Mouse (Mus musculus): ENCODE measurements at regions not wholly inside any gene's neighbourhood (a gene's known extent, or its start where the extent isn't known, plus 50 kb on each side); places are given as distances from the start of the nearest gene placed in this dataset.

DNA sequence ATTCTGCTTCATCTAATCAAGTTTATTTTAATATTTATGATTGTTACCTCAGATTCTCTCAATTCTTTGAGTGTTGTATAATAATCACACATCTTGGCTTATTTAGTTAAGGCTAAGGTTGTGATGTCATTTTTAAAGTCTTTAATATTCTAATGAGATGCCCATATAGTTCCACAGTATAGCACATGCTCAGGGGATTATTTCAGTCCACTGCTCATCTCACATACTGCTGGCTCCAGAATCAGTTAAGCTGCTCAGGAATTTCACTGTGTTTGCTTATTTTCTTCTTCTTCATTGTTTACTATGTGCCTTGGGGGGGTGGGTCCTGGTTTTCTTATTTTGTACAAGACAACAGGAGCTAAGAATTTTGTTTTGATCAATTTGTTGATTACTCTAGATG is 229.5 kb downstream of the Pcdh18 start:
- DNase-seq (ENCODE audit: extremely low spot score, low read depth, low spot score) = no peak

DNA sequence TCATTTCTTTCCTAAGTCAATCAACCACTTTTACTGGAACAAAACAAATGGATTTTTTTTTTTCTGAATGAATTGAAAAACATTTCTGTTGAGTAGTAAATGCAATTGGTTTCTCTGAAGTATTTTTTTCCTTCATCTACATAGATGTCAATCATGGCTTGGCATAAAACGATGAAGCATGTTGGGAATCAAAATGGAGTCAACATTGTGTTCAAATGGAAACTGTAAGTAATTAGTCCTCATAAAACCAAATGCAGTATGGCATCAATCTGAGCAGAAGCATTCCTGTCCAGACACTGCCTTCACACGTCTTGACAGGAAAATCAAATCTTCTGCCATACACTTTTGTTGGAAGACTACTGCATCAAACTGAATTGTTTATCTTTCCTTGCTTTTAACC is 237.0 kb downstream of the Pcdh18 start:
- no peak for DNase-seq (ENCODE audit: extremely low spot score, low read depth, low spot score)

DNA sequence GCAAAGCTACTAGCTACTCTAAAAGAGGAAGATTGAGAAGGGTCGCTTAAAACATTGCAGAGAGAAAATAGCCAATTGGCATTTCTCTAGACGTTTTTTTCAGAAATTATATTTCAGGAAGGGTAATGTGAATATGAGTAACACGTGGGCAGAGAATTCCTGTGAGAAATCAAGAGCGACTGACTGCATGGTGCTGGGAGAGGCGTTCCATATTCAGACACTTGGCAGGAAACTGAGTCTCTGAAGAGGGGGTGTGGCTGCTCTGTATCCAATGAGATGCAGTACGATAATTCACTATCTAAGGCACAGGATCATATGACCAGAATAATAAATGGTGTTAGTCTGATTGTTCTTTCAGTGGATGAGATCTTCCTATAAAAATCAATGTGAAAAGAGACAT is 252.5 kb downstream of the Pcdh18 start:
- no peak for DNase-seq (ENCODE audit: extremely low spot score, low read depth, low spot score)

DNA sequence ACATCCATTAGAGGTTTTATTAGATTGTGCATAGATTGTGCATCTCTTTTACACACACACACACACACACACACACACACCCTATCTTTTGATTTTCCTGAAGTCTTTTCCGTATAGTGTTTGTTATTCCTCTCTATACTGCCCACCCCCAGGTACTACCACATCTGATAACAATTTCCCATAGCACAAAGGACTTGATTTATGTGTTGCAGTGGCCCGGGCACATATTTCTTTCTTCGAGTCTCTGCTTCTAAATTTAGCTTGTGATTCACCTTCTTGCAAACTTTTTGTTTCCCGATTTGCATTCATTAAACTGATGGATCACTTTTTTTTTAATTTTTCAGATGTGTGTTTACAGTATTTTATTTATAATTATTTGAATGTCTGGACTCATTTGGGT is 254.8 kb downstream of the Pcdh18 start:
- DNase-seq (ENCODE audit: extremely low spot score, low read depth, low spot score) = no peak

DNA sequence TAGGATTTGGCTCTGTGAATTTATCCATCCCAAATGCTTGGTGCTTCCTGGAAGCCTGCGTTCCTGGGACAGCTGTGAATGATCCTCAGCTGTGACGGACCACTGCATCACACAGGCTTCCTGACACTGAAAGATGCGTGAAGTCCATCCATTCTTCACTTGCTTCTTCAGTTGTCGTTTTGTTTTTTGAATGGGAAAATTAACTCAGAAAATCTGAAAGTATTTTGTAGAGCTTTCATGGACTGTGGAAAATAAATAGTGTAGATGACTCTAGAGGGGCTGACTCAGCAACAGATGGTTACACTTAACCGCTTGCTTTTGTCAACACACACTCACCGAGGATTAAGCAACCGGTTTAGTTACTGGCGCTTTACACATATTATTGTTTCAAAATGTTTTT is 272.0 kb downstream of the Pcdh18 start:
- DNase-seq (ENCODE audit: extremely low spot score, low read depth, low spot score) = no peak

All from hindlimb bud, embryonic 11.5 days (tissue).